In the genomic region with DNA sequence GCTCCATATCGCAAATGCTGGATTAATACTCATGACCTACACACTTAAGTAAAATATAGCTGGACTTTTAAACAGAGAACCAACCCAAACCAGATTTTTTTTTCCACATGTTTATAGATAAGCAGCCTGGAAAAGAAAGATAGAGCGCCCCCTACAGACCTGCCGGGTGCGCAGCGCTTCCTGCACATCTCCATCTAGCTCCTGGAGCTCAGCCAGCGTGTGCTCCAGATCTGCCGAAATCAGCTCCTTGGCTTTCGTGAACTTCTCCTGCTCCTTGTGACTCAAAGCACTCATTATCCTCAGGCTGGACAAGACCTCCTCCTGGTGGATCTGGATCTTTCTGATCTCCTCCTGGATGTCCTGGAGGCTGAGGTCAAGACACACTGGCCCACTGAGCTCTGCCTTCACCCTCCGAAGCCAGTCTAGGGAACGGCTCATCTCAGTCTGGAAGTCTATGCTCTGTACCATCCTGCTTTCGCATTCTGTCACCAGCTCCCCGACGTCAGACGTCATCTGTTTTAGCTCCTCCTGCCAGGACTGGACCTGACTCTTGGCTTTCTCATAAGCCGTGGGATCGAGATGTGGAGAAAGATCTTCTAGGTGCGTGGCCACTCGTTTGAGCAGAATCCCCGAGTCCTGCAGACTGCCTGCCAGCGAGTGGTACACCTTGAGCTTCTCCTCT, we compare ENCODE assay signal across 9 mouse cellular contexts.
DNase-seq lines count a peak whose midpoint lies in the region; ATAC-seq and TF ChIP-seq lines count a peak whose summit lies in the region.
"Had no signal": no experiment of that assay in that cellular context is flagged by ENCODE, and none has a peak within 500 bp of the region (broad histone marks: within the 10 kb centered on the region; RNA-seq: fewer than 3 reads in every experiment).

No protein-coding gene starts in this region.

- H3K27ac ChIP-seq in heart, embryonic 10.5 days = no peak overlapping the region
- H3K27ac ChIP-seq in thymus, adult 2 months (ENCODE audit: control insufficient read depth, insufficient read depth, low read length) = no peak overlapping the region
- H3K27ac ChIP-seq: limb, embryonic 12.5 days had no signal

- WGBS in heart, embryonic 10.5 days = 75% methylated on average over 20 of the region's 20 CpGs
- 94% methylated on average over 20 of the region's 20 CpGs for WGBS in thymus, adult 2 months

- H3K9me3 ChIP-seq in heart, embryonic 10.5 days = no peaks in the 10 kb centered on the region
- H3K9me3 ChIP-seq: limb, embryonic 12.5 days had no signal

- peaks cover 33% of the 10 kb centered on the region for H3K36me3 ChIP-seq in heart, embryonic 10.5 days
- H3K36me3 ChIP-seq in thymus, adult 2 months (ENCODE audit: control insufficient read depth, insufficient read depth, low read length) = no peaks in the 10 kb centered on the region
- H3K36me3 ChIP-seq in splenic B cell, adult 2 months (ENCODE audit: control insufficient read depth, insufficient read depth, low read length, poor library complexity, severe bottlenecking) = no peaks in the 10 kb centered on the region

- TF ChIP-seq CTCF in thymus, adult 2 months (IDR thresholded peaks at IDR 0.05; ENCODE audit: borderline replicate concordance, control insufficient read depth, extremely low read depth, insufficient read depth, low read length, poor library complexity) = peak; percentile 69; the same call in 1 of the 2 replicates

- 0 out of 2 replicates have a peak, but pooled peaks have one; percentile 20 for ATAC-seq in granulocyte monocyte progenitor cell, adult 5-6 weeks (replicated peaks; ENCODE audit: poor library complexity, severe bottlenecking)

- H3K4me3 ChIP-seq in heart, embryonic 10.5 days = no peak overlapping the region
- no peak overlapping the region for H3K4me3 ChIP-seq in thymus, adult 2 months (ENCODE audit: control insufficient read depth, insufficient read depth, low read length)
- H3K4me3 ChIP-seq: limb, embryonic 12.5 days had no signal

- DNase-seq in heart, adult 11 months = peak; percentile 87
- DNase-seq in heart, embryonic 10.5 days (ENCODE audit: low spot score) = no peak
- peak; percentile 52 for DNase-seq in thymus, adult 2 months
- no peak for DNase-seq in thymus, adult 18-20 months
- DNase-seq in splenic B cell, adult 2 months (ENCODE audit: low read depth, low spot score) = peak; percentile 13
- DNase-seq in urinary bladder, postnatal 36 days (ENCODE audit: low spot score in 2 of 2) = no peak
- DNase-seq in urinary bladder, postnatal 4 days (ENCODE audit: low spot score in 2 of 2) = no peak

- no peaks in the 10 kb centered on the region for H3K4me1 ChIP-seq in heart, embryonic 10.5 days
- H3K4me1 ChIP-seq in thymus, adult 2 months (replicated peaks; ENCODE audit: control insufficient read depth, insufficient read depth, low read length) = 0 out of 2 replicates have a peak, but pooled peaks cover 2% of the 10 kb centered on the region
- H3K4me1 ChIP-seq: limb, embryonic 12.5 days had no signal

- TF ChIP-seq POLR2A in thymus, adult 2 months (IDR thresholded peaks at IDR 0.05; ENCODE audit: control insufficient read depth, extremely low read depth, insufficient read depth, low read length, poor library complexity) = no peak

- no peaks in the 10 kb centered on the region for H3K27me3 ChIP-seq in heart, embryonic 10.5 days (ENCODE audit: insufficient read depth, poor library complexity, severe bottlenecking)
- no peaks in the 10 kb centered on the region for H3K27me3 ChIP-seq in thymus, adult 2 months (ENCODE audit: control insufficient read depth, insufficient read depth, low read length)
- H3K27me3 ChIP-seq in splenic B cell, adult 2 months (ENCODE audit: control insufficient read depth, insufficient read depth, low read length, poor library complexity, severe bottlenecking) = no peaks in the 10 kb centered on the region
- H3K27me3 ChIP-seq: limb, embryonic 12.5 days had no signal

Comparison
In these comparisons a context has a peak if more than half of its experiments do, and no peak if none do; other contexts are left out.
1. DNase-seq: peak in heart, adult 11 months (single experiment), thymus, adult 2 months (single experiment) and splenic B cell, adult 2 months (single experiment); none in heart, embryonic 10.5 days (single experiment), thymus, adult 18-20 months (0 of 2), urinary bladder, postnatal 36 days (0 of 2) and urinary bladder, postnatal 4 days (0 of 2).